Mouse (Mus musculus) kidney, adult 8-10 months (tissue): Measurements from ENCODE around the gene Mylk.

ENCODE experiments used
- DNase-seq, 2 experiments: peaks; one replicate each; pipeline ENCODE4 v3.0.0; 2022

The Mylk gene

DNA sequence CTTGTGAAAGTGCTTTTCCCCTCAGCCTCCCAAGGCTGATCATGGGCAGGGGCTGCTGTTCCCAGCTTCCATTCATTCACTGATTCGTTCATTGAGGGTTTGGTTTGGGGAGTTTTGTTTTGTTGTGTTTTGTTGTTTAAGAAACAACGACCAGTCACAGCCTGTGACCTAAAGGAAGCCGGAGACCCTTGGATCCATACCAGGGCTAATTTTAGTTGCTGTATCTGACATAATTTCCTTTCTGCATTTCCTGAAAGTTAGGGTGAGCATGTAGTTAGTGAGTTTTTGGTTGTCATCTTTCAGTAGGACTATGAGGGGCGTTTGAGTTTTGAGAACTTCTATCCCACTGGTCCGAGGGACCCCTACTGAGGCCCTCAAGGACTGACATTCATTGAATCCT is 207.2 kb downstream of the Mylk start:
- DNase-seq, result no peak

DNA sequence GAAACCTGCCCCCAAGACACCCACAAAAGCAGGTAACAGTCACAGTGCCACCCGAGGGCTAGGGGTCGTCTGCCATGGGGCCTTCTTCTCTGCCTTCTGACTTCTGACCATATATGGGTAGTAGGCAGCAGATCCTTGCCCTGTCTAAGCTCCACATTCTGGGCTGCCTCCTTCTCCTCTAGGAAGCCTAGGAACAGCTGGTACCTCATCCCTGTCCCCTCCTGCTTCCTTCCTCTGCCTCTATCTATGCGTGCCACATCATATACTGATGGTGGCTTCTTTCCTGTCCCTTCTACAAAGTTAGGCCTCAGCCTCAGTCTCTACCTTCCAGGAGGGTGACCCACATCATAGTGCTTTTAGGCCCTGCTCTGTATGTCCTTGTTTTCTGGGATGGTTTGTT is 207.8 kb downstream of the Mylk start:
- no peak for DNase-seq

GRCm38 (mm10) chr16:34953501-34953900 is 208.5 kb downstream of the Mylk start:
- no peak for DNase-seq

- no peak for DNase-seq
Measured at GRCm38 (mm10) chr16:34957487-34958230, 212.6 kb downstream of the Mylk start.

DNA sequence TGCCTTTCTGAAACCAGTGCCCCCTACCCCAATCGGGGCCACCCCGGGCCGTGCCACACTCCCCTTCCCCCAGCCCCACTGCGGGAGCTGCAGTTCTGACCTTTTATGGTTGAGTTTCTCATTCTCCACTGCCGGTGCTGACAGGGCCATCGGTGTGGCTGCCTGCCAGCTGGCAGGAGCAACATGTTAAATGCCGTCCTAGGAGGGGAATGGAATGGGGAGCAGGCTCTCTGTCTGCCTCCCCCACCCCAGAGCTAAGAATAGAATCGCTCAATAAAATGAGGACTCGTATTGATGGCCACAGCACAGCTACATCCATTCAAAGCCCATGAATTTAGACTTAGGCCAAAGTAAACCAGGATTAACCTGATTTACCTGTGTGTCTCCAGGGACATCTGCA is 213.7 kb downstream of the Mylk start:
- peak; percentile 78 to 81 for DNase-seq

DNA sequence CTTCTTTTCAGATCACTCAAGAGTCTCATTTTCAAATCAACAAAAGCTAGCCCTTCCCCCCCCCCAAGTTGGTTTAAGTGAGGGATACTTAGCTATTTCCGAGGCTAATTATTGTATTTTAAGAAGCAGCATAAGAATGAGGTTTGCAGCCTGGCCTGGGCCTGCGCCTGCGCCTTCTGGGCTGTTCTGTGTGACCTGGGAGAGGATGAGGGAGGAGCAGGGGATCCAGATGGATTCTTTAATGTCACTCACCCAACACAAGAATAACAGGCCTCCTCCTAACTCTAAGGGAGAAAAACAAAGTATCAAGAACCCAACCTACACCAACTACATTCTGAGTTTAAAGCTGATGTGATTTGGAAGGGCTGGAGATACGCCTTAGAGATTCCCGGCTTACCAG is 214.3 kb downstream of the Mylk start:
- no peak for DNase-seq

DNA sequence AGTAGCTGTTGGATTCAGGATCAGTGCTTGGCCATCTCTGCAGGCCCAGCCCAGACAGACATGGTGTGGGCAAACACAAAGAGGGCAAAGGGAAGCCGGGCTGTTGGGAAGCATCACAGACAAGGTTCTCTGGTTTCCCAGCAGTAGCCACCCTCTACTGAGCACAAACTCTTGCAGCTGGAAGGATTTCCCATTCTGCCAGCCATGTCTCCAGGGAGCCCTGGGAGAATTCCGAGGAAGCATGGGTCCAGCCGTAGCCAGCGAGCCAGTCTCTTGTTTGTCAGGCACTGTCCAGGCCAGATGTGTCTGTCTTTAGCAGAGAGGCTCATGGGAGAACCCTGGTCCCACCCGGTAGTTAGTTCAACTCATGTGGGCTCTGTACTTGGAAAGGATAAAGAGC is 215.2 kb downstream of the Mylk start:
- no peak for DNase-seq

- DNase-seq, result no peak
Measured at GRCm38 (mm10) chr16:34960866-34961582, 216.0 kb downstream of the Mylk start.

DNA sequence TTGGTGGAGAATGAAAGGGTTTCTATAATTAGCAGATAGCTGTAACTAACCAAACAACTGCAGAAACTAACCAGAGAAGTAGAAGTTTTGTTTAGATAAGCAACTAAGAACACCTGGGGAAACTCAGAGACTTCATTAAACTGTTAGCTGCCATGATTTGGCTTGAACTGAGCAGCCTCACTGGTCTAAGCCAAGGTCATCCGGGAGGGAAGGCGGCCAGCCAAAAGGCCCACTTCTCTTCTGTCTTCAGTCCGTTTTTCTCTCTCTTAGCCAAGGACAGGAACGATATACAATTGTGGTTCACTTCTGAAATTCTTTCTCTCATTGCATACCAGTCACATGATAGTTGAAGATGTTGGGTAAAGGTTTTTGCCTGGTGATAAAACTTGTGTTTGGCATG is 217.3 kb downstream of the Mylk start:
- no peak for DNase-seq

DNA sequence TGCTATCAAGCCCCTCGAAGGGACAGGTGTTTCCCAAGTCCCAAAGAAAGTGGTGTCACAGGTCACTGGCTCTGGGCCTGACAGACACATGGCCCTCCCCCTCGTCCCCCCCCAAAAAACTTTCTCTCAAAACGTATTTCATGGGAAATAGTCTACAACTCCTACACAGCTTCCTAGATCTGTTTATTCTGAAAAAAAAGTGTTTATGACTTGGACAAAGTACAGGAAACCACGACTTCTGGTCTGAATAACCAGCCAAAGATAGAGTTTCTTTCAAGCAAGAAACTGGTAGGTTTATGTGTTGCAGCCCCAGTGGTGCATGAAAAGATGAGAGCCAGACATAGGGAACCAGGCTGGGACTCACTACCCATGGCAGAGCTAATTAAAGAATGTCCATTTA is 218.0 kb downstream of the Mylk start:
- DNase-seq, result no peak

DNA sequence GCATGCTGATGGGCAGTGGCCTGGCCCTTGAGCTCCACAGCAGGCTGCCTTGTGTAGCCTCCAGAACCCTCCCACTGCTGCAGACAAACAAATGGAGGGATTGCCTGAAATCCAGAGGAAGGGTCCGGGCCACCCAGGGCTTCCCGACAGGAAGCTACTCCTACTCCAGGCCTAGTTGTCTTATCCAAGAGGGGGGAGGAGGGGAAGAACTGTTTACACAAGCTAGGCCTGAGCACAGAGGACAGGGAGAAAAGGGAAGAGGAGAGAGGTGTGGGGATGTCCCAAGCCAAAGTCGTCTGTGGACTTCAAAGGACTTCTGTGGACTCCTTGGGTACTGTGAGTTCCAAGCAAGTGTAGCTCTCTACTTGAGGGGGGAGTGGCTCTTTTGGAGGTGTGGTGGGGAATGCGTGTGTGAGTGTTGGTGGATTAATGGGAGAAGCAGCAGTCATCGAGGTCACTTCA is 221.6 kb downstream of the Mylk start:
- DNase-seq, result no peak

DNA sequence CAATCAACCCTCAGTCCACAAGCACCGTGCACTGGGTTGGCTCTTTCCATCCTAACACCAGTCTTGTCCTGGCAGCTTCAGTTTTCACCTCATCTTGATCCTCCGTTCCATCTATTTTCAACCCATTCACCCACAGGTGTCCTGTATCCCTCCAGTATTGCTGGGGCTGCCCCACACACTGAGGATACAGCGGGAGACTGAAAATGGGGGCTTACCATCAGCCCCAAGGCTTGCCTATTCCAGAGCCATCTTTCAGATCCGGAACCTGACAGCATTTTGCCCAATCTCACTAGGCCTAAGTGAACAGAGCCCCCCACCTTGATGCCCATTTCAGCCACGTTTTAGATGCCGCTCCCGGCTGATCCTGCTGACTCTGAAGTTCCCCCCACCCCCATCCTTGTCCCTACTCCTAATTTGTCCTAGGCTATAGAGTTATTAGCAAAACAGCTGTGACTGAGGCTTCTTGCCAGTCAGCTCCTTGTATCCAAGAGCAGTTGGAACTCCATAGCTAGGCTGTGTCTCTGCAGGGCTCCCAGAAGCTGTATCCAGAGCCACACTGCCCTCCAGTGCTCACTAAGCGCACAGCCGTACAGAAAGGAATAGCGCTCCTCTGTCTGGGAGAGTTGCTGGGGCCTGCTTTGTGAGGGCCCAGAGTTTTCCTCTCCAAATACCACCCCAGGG is 222.2 kb downstream of the Mylk start:
- peak; percentile 63 to 78 for DNase-seq

GRCm38 (mm10) chr16:34968181-34968580 is 223.2 kb downstream of the Mylk start:
- no peak for DNase-seq

GRCm38 (mm10) chr16:34972471-34972870 is 227.5 kb downstream of the Mylk start:
- DNase-seq, result peak in 1 of 2 experiments; percentile 39

DNA sequence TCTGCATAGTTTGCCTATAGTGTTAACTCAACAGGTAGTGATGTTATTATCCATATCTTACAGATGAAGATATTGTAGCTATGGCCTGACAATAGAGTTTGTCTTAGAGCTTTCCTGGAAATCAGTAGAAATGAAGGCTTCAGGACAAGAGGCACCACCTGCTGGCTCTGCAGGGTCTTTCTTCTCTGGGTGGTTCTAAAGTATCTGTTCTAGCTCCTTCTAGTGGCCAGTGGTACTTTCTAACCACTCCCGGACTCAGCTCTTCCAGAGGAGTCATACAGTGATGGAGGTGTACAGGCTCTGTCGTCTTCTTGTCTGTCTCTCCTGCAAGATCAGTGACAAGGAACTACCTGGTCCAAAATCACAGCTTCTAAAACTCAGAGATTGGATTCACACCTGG is 230.5 kb downstream of the Mylk start:
- DNase-seq, result no peak

- DNase-seq, result peak in 1 of 2 experiments; percentile 42
Measured at GRCm38 (mm10) chr16:34976630-34977029, 231.6 kb downstream of the Mylk start.

- DNase-seq, result no peak
Measured at GRCm38 (mm10) chr16:34978018-34978417, 233.0 kb downstream of the Mylk start.

- DNase-seq, result no peak
Measured at GRCm38 (mm10) chr16:34981009-34981408, 236.0 kb downstream of the Mylk start.

- DNase-seq, result no peak
Measured at GRCm38 (mm10) chr16:34984203-34985030, 239.4 kb downstream of the Mylk start.

DNA sequence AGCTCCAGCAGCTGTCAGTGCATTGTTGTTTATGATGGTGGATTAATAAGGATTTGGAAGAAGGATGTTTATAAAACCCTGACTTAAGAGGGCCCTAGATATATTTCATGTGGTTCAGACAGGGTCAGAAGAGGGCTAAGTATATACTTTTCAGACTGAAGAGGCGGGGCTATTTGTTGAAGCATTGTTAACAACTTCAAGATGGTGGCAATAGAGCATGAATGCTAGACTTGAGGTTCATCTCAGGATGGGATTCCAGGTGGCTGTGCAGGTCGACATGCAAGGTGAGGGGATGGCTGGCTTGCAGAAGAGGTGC is 240.0 kb downstream of the Mylk start:
- no peak for DNase-seq

DNA sequence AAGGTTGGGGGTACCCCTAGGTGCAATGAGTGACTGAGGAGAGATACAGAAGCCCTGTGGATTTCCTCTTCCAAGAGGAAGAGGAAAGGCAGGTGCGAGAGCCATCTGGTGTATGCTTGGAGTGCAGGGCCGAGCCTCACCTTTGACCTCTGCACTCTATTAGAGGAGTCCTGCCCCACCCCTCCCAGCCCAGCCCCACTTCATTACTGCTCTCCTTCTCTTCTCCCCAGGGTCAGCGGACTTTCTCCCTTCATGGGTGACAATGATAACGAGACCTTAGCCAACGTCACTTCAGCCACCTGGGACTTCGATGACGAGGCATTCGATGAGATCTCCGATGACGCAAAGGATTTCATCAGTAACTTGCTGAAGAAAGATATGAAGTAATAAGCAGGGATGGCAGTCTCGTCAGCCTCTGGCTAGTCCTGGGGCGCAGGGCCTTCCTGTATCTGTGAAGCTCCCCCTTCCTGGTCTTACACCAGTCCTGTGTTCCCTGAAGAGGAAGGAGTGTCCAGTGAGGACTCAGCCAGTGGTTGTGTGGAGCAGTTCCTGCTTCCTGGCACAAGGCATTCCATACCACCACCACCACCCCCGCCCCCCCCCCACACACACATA is 241.3 kb downstream of the Mylk start:
- no peak for DNase-seq

DNA sequence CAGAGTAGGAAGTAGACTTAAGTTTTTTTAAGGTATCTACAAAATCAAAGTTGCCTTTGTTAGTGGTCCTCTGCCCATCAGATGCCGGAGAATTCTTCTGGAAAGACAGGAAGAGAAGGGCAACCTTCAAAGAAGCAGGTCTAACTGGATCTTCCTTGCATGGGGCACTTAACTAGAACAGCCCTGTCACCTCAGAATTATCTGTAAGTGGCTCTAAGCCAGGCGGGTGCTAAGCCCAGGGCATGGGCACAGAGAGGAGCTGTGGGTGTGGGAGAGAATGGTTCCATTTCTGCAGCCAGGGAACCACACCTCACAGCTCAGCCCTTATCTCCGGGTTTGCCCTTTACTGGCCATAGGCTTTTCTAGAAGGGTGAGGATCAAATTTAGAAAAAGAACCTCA is 246.4 kb downstream of the Mylk start:
- no peak for DNase-seq

GRCm38 (mm10) chr16:34992854-34993253 is 247.8 kb downstream of the Mylk start:
- no peak for DNase-seq
